Mouse (Mus musculus): ENCODE data around the gene Nudt19.
A peak's percentile ranks its signal among the peaks of the same experiment; 100 is the strongest.
"Not testable (repeated sequence)": the region's sequence is repeated elsewhere in the genome, so short reads cannot be mapped to it uniquely, and the experiment has no call there.

Nudt19 gene

DNA sequence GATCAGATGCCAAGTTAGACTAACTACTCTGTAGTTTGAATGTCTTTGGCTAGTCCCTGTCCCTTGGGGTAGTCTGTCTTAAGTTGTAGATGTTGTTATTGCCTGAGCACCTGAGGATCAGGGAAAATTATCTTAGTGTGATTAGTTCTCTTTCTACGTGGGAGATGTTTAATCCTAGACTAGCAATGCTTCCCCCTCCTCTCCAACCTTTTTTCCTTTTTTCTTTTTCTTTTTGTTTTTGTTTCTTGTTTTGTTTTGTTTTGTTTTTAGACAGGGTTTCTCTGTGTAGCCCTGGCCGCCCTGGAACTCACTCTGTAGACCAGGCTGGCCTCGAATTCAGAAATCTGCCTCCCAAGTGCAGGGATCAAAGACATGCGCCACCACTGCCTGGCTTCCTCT lies at the start of gene Nudt19:
Nudt19 (minus strand) TSS at position 100 of the 399 bp plus-strand sequence.
- DNase-seq (ENCODE audit: low spot score in 2 of 2), result no peak

DNA sequence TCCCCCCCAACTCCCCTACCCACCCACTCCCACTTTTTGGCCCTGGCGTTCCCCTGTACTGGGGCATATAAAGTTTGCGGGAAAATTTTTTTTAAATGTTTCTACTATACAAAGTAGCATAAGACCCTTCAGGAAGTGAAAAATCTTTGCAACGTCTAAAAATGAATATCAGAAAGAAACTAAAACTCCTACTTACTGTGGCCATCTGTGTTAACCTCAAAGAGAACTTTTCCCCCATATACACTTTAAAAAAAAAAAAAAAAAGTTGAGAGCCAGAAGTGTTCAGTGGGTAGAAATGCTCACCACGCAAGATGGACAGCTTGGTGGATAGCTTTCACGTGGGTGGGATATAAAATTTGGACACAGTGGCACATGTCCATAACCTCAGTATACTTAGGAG lies 46.7 kb upstream of the Nudt19 start:
- DNase-seq (ENCODE audit: low spot score in 2 of 2), result no peak

DNA sequence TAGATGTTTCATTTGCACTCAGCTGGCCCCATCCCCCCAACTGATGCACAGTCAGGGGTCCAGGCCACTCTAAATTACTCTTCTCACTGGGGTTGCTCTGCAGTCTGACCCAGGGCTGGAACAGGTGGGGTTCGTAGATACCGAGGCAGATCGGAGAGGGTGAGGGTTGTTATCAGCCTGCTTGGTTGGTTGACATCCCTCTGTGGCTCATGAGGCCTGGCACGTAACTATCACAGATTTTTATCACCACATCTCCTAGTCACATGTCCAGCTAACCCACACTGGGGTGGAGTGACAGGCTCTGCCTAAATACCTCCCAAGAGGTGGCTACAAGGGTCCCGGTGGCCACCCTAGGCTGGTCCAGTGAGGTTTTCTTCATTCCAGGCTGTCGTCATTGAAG lies 45.0 kb upstream of the Nudt19 start:
- no peak for DNase-seq (ENCODE audit: low spot score in 2 of 2)

DNA sequence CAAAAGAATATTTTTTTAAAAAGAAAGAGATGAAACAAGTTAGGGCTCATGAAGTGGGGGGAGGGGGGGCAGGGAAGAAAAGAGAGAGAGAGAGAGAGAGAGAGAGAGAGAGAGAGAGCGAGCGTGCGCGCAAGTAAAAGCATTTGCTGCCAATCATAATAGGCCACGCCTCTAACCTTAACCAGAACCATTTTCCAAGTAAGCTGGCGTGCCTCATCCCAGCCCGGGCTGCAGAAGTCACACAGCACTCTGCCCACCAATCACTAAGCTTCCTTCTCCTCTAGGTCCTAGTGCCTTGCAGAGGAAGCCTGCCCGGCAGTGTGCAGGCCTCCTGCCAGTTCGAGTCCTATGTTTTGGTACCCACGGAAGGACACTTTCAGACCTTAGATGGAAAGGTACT lies 43.9 kb upstream of the Nudt19 start:
- no peak for DNase-seq (ENCODE audit: low spot score in 2 of 2)

DNA sequence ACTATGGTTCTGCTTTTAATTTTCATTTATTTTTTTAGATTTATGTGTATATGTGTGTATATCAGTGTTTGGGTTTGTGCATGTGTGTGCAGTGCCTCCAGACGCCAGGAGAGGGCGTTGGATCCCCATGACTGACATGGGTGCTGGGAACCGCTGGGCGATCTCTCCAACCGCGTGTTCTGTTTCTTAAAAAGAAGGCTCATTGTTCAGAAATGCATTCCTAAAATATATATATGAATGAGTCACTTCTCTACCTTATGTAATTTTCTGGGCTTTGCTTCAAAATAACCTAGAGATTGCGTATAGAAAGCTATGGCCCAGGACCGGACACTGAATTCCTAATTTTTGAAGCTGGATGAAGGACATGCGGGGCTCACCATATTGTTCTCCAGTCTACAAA lies 43.4 kb upstream of the Nudt19 start:
- peak; percentile 23 to 28 for DNase-seq (ENCODE audit: low spot score in 2 of 2)

DNA sequence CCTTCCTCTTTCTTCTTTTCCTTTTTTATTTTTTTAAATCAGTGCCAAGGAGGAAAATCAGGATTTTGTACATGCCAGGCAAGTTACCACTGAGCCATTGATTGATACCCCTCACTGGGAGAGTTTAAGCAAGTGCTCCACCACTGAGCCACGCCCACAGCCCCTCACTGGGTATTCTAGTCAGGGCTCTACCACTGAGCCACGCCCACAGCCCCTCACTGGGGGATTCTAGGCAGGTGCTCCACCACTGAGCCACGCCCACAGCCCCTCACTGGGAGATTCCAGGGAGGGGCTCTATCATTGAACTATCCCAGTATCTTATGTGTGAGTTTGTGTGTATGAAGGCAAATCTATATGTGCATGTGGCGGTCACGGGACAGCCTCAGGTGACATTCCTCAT lies 38.2 kb upstream of the Nudt19 start:
- DNase-seq (ENCODE audit: low spot score in 2 of 2), result no peak

DNA sequence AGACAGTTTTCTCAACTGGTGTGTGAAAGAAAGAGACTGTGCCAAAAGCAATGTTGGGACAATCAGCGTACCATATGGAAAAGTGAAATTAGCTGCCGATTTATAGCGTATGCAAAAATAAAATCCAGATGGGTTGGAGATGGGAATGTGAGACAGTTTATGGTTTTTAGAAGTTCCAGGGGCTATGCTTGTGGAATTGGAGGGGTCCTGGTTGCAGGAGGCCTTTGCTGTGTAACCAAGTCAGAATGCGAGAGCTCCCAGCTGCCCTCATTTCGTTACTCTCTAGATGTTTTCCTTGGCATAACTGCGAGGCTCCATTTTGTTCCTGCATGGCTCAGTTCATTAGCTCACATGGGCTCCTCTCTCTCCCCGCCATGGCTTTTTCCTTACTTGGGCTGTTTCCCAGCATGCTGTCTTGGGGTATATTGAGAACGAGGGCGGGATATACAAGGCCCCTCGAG lies 34.7 kb upstream of the Nudt19 start:
- DNase-seq (ENCODE audit: low spot score in 2 of 2), result peak in 1 of 2 experiments; percentile 31

DNA sequence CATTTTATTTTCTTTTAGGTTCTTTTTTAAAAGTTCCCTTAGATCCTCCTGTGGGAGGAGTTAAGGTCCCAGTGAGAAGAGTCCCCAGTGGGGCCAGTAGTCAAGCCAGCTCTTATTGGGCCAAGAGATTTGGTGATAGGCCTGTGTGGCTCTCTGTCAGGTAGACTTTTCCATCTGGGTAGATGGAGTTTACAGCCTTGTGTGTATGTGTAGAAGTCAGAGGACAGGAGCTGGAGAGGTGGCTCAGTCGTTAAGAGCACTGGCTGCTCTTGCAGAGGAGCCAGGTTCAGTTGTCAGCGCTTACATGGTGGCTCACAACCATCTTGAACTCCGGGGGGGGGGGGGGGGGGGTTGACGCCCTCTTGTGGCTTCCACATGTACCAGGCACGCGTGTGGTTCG lies 33.4 kb upstream of the Nudt19 start:
- no peak for DNase-seq (ENCODE audit: low spot score in 2 of 2)

DNA sequence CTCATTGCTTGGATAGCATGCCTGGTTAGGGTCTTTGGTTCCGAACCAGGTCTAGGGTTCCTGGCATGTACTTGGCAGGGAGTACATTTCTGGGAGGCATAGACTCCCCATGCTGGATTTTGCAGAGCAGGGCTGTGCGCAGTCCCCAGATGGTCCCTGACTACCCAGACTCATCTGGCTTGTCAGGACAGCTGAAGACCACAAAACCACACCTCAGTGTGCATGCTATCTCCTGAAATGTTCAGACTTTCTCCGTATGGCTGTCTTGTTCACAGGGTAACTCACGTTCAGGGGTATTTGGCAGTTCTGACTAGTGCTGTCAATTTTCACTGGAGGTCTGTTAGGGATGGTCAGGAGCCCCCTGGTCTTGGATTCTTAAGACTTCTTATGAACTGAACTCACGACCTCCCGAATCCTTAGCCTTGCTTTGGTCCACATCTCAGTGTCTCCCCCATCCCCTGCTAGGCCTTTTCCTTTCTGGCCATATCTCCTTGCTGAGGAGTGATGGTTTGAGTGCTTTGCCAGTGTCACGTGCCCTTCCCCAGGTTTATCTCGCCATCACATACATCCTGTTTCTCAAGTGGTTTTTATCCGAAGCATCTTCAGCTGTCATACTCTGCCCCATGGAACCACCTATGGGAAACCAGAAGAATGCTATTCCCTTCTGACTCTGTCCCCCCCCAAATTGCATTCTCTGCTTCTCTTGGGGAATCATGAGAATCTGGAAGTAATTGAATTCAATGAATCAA lies 32.8 kb upstream of the Nudt19 start:
- no peak for DNase-seq (ENCODE audit: low spot score in 2 of 2)

DNA sequence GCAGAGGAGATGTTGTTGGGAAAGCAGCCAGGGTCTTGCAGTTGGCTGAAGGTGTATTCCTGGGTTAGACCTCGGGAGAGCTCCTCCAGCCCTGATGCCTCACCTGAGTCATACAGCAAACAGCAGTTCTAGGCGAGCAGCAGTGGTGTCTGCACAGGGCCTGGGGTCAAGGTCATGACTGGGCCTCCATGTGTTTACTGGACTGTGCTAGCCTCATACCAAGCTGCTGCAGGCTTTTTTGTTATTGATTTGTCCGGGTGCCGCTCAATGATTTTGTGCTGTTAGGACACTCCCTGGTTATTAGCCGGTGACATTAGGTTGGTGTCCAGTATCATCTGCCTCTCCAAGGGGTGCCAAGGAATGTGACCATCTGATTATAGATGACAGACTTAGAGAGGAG lies 31.6 kb upstream of the Nudt19 start:
- DNase-seq (ENCODE audit: low spot score in 2 of 2), result no peak

DNA sequence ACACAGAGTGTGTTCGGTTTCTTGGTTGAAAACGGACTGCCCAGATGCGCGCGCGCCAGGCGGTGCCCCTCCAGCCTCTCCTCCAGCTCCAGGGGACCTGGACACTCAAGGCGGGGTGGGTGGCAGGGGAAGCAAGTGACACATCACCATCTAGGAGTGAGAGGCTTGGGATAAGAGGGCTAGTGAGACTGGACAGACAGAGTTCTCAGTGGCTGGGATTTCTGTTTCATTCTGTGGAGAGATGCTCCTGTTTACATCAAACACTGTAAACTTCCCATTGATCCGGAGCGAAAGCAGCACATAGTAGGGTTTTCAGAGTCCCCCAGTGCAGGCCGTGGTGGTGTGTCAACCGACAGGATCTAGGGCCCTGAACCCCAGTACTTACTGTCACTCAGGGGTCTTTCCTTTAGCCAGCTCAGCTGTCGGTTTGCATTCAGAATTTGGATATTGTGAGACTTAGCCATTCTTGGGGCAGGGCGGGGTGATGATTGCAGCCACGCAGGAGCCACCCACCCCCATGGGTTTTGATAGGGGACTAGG lies 30.9 kb upstream of the Nudt19 start:
- DNase-seq (ENCODE audit: low spot score in 2 of 2), result no peak

DNA sequence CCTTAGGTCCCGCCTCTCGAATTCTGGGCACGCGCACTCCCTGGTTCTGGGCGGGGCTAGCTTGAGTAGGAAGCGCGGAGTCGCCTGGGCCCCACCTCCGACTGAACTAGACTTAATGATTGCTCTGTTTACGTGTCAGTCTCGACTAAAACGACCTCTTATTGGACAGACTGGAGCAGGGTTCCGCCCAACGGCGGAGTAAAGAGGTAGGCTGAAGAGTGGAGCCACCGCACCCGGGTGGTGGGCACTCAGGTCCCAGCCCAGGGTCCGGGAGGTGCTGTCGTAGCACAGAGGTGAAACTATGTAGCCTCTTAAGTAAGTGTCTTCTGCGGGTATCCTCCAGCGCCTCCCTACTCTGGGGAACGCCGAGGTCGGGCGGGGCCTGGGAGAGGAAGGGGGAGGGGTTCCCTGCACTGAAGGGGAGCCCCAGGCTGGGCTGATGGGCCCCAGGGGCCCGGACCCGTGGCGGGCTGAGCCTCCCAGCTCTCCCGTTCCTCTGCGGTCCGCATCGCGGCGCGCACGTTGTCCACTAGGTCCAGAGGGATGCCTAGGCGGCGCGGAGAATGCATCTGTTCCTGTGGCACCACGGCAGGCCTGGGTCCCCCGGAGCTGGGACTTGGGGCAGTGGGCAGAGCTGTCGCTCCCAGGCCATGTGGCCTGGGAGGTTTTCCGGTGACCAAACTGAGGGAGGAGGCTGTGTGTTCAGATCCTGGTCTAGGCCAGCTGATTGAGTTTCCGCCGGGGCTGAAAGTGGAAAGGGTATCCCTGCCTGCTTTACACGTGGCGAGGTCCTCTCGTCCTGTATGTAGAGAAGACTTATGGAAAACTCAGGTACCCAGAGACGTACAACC lies 30.2 kb upstream of the Nudt19 start, which contains the start of gene Ankrd27:
Ankrd27 (plus strand) TSS at position 190 of the 851 bp plus-strand sequence.
- peak; percentile 98 for DNase-seq (ENCODE audit: low spot score in 2 of 2)

DNA sequence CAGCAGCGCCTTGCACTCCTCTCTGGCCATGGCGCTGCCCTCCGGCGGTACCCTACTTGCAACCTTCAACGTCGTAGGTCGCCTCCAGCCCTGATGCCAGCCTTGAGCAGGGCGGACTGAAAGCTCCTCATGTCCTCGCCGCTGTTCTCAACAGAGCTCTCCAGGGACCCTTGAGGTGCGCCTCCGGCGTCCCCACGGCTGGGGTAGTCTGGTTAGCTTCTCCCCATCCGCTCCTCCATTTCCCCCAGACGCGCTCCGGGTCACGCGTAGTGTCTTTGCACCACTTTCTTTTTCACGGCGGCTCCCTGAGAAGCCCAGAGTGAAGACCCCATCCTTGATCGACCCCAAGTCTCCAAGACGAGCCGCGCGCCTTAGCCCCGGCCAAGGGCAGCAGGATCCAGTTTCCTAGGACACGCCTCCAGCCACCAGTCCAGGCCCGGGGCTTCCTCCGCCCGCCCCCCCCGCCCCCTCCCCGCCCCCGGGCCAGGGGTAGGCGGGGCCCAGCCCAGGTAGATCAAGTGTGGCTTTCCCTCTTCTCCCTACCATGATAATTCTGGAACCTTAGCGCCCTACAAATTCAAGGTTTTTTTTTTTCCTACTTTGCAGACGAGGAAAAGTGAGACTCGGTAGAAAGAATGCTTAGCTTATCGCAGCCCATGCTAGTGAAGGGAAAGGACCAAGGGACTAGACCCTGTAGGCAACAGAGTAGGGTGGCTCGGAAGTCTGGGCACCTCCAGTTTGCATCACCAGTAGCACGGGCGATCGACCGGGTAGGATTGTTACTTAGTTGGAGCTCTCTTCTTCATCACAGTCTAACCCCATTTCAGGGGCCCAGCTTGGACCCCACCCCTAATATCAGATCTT lies 29.3 kb upstream of the Nudt19 start, which contains the start of gene Rgs9bp:
Rgs9bp (minus strand) TSS at position 392 of the 864 bp plus-strand sequence.
- no peak for DNase-seq (ENCODE audit: low spot score in 2 of 2)

DNA sequence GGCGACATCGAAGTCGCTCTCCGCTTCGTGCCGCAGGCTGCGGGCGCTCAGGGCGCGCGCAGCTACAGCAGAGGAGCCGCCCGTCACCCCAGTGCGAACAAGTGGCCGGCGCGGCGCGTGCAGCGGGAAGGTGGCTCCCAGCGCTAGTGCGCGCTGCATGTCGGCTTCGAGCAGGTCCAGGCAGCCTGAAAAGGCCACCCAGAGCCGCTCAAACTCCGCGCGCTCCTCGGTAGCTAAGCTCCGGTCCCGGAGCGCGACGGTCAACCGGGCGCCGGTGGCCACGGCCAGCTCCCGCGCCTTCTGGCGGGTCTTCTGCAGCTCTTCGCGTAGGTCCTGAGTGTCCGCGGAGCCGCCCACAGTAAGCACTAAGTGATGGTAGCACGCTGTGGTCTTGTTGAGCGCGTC lies 28.7 kb upstream of the Nudt19 start:
- DNase-seq (ENCODE audit: low spot score in 2 of 2), result no peak

DNA sequence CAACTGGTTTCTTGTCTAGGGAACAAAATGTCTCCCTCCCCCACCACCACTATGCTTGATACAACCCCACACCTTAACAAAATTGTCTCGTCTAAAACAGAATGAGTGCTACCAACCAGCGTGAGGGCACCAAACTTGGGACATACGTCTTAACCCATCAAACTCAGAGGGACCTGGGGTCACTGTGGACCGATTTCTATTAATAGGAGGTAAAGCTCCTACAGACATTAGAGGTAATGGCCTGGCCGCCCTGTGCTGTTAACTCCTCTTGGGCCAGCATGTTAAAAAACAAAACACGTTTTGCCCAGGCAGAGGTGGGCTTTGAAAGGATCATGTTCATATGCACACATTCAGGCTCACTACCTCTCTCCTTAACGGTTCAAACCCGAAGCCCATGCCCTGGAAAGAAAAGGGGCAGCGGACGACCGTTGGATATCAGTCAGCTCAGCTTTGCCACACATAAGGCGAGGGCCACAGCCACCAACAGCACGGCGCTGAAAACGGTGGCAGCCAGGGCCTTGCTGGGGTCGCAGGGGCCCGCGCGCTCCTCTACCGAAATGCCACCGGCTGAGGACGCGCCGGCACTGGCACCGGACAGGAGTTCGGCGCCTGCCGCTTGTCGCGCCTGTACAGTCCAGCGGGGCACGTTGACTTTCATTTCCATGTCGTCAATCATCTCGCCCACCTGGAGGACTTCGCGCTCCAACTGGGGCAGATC lies 28.1 kb upstream of the Nudt19 start:
- no peak for DNase-seq (ENCODE audit: low spot score in 2 of 2)

DNA sequence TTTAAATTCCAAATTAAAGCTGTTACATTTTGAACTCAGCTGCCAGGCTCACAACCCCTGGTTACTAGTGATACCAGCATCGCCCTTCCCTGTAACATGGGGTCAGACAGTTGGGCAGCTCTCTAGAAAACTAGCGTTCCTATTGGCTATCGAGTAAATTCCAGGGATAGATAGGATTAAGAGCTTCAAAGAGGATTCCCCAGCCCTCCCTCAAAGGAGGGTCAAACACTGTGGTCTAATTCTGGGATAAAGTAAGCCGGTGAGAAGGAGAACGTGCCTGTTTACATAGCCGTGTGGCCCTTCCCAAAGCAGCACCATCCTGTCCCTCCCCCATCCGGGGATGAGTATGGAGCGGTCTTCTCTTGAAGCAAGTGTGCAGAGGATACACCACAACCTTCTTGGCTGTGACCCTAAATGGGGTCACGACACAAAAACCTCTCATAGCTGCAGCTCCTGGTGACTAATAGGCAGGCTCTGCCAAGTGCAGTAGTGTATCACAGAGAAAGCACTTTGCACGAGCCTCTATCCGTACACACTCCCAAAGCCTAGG lies 27.4 kb upstream of the Nudt19 start:
- no peak for DNase-seq (ENCODE audit: low spot score in 2 of 2)

DNA sequence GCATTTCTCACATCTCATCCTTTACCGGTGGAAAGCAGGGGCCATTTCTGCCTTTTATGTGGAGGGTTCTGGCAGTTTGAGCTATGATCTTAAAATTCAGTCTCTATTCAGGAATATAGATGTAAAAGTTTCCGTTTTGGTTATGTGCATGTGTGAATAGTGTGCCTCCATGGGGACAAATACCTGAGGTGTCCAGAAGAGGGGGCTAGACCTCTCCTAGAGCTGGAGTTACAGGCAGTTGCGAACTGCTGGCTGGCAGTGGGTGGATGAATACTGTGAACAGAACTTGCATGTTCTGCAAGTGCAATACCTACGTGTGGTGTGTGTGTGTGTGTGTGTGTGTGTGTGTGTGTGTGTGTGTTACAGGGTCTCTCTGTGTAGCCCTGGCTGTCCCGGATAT lies 26.6 kb upstream of the Nudt19 start:
- DNase-seq (ENCODE audit: low spot score in 2 of 2), result no peak

DNA sequence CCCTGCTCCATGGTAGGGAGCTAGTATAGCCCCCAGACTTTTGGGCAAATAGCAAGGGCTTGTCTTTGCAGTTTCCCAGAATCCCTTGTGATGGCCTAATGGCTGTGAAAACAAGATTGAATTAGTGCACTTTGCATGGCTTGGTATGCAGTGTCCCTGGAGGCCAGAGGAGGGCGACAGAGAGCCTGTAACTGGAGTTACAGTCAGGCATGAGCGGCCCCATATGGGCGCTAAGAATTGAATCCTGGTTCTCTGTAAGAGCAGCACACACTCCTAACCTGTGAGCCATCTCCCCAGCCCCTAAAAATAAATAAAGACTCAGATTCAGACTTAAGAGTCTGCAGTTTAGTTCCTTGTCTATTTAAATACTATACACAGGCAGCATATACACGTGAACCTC lies 23.7 kb upstream of the Nudt19 start:
- DNase-seq (ENCODE audit: low spot score in 2 of 2), result no peak

DNA sequence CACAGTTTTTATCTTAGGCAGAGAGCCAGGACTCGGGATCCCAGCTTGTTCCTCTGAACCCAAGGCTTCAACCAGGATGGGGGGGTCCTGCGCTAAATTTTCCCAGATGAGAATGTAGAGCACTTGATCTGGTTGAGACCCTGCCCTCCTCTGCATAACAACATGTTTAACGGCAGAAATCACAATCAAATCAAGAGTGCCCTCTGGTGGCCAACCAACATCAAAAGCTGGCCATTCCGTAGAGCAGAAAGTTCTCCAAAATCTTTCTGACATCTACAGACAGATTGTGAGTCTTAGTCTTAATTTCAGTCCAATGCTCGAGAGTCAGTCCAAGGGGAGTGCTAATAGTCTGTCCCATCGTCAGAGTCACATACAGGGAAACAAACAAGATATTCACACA lies 14.8 kb upstream of the Nudt19 start:
- not testable (repeated sequence) for DNase-seq (ENCODE audit: low spot score in 2 of 2)

DNA sequence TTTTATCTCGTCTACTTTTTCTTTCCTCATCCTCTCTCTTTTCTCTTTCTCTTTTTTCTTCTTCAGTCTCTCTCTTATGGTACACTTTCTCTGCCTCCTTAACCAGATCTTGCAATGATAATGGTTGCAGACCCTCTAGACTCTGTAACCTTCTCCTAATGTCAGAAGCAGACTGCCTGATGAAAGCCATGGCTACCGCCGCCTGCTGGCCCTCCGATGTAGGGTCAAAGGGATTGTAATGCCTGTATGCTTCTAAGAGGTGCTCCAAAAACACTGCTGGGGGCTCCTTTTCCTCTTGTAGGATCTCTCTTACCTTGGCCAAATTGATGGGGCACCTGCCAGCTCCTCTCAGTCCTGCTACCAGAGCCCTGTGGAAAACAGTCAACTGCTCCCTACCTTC lies 13.6 kb upstream of the Nudt19 start:
- DNase-seq (ENCODE audit: low spot score in 2 of 2), result not testable (repeated sequence)

DNA sequence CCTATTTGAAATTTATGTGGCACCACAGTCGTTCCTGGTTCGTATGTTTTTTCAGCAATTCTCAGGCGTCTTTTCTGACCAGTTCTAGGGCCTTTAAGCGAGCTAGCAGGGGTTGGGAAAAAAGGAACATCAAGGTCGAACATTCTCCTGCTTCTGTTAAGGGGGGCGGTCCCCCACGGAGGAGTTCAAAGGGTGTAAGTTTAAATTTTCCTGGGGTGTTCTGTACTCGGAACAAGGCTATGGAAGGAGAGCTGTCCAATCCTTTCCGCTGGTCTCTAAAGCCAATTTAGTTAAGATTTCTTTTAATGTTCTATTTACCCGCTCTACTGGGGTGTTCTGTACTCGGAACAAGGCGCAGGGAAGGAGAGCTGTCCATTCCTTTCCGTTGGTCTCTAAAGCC lies 9.9 kb upstream of the Nudt19 start:
- DNase-seq (ENCODE audit: low spot score in 2 of 2), result not testable (repeated sequence)

Data from right cerebral cortex, adult 2 months (tissue).